Mouse (Mus musculus): ENCODE data around the gene Lime1. TPM values are rescaled to one million over a fixed set of nuclear protein-coding genes. Genes with fewer than 3 reads are reported as not detected.

Lime1 gene
- total RNA-seq, 2 experiments from 2014 or later = 5.8 to 6.2 TPM

DNA sequence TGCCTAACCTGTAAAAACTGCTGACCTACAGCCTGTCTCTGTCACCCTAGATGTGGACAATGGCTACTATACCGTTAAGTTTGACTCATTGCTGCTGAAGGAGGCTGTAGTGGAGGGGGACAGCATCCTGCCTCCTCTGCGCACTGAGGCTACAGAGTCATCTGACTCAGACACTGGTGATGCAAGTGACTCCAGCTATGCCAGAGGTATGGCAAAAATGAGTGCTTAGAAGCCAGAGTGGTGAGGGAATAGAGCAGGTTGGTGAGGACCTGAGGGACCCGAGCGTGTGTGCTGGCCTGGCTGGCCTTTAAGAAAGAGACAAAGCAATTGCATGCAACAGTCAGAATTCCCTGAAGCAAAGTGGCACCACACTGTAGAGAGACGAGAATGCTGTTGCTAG is 1.2 kb upstream of the Lime1 start:
- Histone ChIP-seq H3K27ac (no peak overlapping the region), H3K4me3 (no peak overlapping the region)
- intact Hi-C loops (cut with DNase I) = no loop called here
- no peak for DNase-seq
- TF ChIP-seq CTCF (IDR thresholded peaks at IDR 0.05) = no peak

DNA sequence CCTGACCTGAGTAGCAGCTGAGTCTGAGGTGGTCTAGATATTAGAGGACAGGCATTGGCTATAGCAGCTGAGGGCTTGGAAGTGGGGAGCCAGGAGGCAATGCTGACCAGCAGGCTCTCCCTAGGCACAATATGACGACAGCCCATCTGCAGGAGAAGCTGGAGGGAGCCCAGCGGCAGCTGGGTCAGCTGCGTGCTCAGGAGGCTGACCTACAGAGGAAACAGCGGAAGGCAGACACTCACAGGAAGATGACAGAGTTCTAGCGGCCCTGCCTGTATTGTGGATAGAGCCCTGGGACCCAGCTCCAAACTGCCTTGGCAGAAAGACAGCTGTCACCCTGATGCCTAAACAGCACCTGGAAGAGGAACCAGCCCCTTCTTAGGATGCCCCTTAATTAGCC is 373 bp downstream of the Lime1 start:
- DNase-seq = no peak
- intact Hi-C loops (cut with DNase I) = no loop called here
- TF ChIP-seq CTCF (IDR thresholded peaks at IDR 0.05) = no peak
- no peak overlapping the region for H3K27ac ChIP-seq
- H3K4me3 ChIP-seq = no peak overlapping the region

DNA sequence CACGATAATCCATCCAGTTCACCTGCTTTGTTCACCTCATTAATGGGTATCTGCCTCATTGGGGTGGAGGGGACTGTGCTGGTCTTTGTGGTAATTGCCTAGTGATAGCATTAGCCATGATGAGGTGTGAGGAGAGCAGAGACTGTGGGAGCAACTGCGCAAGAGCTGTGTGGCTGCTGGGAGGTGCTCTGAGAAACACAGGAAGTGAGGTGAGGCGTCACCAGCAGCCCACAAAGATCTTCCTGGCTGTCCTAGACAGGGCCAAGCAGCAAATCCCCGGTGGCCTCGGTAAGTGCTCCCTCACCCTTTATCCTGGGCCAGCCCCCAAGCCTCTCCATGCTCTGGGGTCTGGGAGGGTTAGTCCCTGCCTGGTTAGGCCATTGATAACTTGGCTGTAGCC is 1.2 kb downstream of the Lime1 start:
- intact Hi-C loops (cut with DNase I) = no loop called here
- H3K4me3 ChIP-seq = no peak overlapping the region
- no peak for TF ChIP-seq CTCF (IDR thresholded peaks at IDR 0.05)
- DNase-seq = no peak
- H3K27ac ChIP-seq = no peak overlapping the region

DNA sequence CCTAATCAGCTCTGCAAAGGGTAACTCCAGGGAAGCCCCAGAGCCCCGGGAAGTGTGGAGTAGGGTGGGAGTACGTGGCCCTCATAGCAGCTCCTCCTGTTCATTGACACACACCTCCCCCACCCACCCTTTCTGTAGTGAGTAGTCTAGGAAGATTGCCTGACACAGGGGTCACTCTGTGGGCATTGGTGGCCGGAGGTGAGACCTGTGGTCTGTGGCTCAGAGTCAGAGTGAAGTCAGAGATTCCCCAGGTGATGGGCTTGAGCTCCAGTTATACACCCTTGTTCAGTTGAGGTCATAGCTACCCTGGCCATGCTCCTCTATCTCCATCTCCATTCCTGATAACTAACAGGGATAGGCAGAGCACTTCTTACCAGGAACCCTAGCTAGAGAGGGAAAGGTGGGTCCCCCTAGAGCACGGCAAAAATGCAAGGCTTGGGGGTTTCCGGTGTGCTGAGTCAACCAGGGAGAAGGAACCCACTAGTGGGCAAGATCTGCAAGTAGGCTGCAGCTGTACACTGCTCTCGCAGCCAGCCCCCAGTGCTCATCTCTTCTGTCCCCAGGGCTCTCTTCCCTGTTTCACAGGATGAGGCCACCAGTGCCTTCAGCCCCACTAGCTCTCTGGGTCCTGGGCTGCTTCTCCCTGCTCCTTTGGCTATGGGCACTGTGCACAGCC is 1.9 kb downstream of the Lime1 start:
- no peak for TF ChIP-seq CTCF (IDR thresholded peaks at IDR 0.05)
- Histone ChIP-seq H3K4me3 (no peak overlapping the region), H3K27ac (no peak overlapping the region)
- intact Hi-C loops (cut with DNase I) = no loop called here
- no peak for DNase-seq

DNA sequence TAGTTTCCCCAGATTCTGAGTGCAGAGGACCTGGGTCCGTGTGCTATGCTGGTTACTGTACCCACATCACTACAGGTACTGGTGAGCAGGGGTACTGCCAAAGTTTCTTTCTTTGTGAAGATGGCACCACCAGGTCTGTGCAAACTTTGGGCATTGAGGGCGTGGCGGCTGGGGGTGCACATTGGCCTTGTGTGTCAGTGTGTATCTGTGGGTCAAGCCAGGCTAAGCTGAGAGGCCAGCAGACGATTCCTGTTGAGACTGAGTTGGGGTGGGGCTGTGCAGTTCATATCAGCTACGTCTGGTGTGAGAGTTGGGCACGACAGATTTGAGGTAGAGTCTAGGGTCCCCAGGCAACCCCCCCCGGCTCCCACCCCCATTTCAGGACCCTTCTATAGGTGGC is 4.6 kb downstream of the Lime1 start:
- Histone ChIP-seq H3K27ac (no peak overlapping the region), H3K4me3 (no peak overlapping the region)
- no peak for DNase-seq
- intact Hi-C loops (cut with DNase I) = no loop called here
- no peak for TF ChIP-seq CTCF (IDR thresholded peaks at IDR 0.05)

DNA sequence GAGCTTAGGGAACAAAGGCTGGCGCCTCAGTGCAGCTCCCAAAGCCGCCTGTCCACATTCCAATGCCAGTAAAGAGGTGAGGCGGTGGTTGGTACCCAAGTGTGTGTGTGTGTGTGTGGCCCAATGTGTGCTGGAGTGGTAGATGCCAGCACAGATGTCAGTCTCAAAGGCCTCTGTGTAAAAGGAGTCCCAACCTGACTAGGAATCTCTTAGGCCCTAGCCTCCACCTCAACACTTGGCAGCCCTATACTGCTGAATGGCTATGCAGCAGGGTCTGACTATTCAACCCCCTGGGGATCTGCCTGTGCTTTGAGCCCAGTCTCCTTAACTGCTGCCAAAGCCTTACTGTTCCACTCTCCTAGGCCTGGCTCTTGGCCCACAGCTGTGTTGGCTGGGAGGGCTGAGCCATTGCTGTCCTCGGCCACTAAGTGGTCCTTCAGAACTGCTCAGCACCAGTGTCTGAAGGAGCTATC is 5.1 kb downstream of the Lime1 start:
- Histone ChIP-seq H3K27ac (peak overlapping the region; percentile 46), H3K4me3 (no peak overlapping the region)
- intact Hi-C loops (cut with DNase I) = no loop called here
- DNase-seq = peak; percentile 87
- TF ChIP-seq CTCF (IDR thresholded peaks at IDR 0.05) = no peak

DNA sequence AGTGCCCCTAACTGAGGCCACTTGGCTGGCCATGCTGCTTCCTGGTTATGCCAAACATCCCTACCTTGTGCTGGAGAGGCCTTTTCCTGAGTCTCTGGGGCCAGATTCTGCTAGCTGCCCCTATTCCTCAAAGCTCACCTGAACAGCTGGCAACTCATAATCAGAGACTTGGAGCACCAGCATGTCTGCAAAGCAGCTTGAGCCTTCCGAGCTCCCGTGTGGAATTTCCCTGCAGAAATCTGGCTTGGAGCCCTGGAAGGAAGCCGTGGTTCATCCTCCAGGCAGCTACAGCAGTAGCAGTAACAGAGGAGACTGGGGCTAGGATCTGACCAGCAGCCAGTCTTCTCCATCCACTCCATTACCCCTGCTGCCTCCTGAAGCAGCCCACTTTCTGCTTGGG is 6.0 kb downstream of the Lime1 start:
- peak overlapping the region; percentile 46 for H3K27ac ChIP-seq
- intact Hi-C loops (cut with DNase I) = no loop called here
- peak; percentile 84 for DNase-seq
- H3K4me3 ChIP-seq = no peak overlapping the region
- TF ChIP-seq CTCF (IDR thresholded peaks at IDR 0.05) = no peak

DNA sequence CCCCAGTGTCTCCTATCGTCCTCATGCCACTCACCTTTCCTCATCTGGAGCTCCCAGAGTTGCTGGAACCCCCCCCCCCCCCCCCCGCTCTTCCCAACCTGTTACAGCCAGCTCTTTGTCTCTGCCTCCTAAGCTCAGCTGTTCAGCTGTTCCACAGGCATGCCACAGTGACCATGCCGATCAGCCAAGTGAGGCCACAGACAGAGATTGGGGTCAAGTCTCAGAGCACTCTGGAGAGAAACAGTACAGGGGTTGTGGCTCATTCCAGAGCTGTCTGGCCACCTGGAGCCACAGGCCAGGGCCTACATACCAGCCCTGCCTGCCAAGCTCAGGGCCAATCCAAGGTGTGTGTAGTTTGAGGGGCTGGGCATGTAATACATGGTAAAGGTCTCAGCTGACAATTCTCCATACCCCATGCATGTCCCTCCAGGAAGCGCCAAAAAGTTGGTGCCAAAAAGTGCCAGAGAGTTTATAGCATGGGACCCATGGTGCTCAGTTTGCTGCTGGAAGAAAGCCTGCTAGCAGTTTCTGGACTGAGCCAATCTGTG is 6.9 kb downstream of the Lime1 start:
- TF ChIP-seq CTCF (IDR thresholded peaks at IDR 0.05) = no peak
- H3K4me3 ChIP-seq = no peak overlapping the region
- intact Hi-C loops (cut with DNase I) = no loop called here

DNA sequence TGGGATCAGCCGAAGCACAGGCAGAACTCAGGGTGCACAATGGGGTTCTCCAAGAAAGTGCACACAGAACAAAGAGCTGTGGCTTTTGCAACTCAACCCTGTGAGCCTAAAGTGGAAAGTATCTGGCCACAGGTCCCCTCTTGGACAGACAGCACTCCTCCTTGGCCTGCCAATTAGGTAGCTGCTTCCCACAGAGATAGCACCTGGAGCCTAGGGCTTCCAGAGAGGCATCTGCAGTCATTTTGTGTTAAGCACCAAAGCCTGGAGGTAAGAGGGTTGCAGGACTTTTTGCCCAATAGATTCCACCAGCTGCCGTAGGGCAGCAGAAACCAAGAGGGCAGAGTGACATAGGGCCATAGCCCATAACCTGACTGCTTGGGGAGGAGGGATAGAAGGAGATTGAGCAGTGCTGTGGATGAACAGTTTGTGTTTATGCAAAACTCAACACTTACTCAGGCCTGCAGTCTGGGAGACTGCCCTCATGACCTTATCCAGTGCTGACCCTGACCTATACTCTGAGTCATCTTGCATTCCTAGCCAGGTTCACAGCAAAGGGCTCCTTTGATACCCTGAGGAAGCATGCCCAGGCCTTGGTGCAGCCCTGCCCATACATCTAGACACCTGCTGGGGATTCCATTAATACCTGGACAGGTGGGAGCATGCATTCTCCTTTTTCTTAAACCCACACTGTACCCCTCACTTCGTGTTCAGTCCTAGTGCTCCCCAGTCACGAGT is 10.4 kb downstream of the Lime1 start:
- intact Hi-C loops (cut with DNase I) = loop anchor here (5.0 kb wide), 2 partner anchors 67 to 187 kb away; partner anchors contain the start of gene Zbtb46
- no peak for DNase-seq
- Histone ChIP-seq H3K27ac (peak overlapping the region; percentile 76), H3K4me3 (no peak overlapping the region)
- no peak for TF ChIP-seq CTCF (IDR thresholded peaks at IDR 0.05)

More for the DNA sequence above, 6.9 kb downstream of the Lime1 start:
- H3K27ac ChIP-seq = peak overlapping the region; percentile 46
- DNase-seq = no peak

DNA sequence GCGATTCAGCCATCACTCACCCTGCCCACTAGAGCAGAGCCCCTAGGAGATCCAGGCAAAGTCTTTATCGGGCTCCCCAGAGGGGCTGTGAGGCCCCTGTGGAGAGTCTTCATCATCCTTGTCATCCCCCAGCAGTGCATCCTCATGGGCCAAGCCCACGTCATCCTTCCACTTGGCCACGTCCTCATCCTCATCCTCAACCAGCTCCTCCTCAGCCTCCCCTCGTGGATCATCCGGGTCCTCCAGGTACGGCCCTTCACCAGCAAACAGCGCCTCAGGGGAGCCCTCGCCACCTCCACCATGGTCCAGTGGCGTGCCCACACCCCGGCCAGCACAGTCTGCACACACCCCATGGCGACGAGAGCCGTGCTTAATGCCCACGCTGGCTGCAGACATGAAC is 11.1 kb downstream of the Lime1 start:
- Histone ChIP-seq H3K27ac (peak overlapping the region; percentile 76), H3K4me3 (no peak overlapping the region)
- TF ChIP-seq CTCF (IDR thresholded peaks at IDR 0.05) = no peak
- intact Hi-C loops (cut with DNase I) = loop anchor here (5.0 kb wide), 2 partner anchors 66 to 186 kb away; partner anchors contain the start of gene Zbtb46
- DNase-seq = peak; percentile 42

DNA sequence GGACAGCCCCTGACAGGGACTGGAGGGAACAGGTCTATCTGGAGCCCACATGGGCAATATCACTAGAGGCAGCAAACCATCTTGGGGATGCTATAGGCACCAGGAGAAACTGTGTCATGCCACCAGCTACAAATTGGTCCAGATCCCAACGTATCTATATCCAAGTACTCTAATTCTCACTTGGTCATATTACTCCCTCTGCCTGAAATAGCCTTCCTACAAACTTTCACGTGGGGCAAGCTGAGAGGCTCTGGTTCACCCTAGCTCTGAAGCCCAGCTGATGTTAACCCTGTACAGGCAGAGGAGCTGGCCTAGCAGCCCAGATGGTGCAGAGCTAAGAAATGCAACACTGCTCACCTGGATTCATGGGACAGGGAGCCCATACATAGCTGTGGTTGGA is 11.7 kb downstream of the Lime1 start:
- intact Hi-C loops (cut with DNase I) = loop anchor here (5.0 kb wide), 2 partner anchors 66 to 186 kb away; partner anchors contain the start of gene Zbtb46
- no peak for TF ChIP-seq CTCF (IDR thresholded peaks at IDR 0.05)
- peak; percentile 59 for DNase-seq
- H3K4me3 ChIP-seq = peak overlapping the region; percentile 61
- peak overlapping the region; percentile 81 for H3K27ac ChIP-seq

DNA sequence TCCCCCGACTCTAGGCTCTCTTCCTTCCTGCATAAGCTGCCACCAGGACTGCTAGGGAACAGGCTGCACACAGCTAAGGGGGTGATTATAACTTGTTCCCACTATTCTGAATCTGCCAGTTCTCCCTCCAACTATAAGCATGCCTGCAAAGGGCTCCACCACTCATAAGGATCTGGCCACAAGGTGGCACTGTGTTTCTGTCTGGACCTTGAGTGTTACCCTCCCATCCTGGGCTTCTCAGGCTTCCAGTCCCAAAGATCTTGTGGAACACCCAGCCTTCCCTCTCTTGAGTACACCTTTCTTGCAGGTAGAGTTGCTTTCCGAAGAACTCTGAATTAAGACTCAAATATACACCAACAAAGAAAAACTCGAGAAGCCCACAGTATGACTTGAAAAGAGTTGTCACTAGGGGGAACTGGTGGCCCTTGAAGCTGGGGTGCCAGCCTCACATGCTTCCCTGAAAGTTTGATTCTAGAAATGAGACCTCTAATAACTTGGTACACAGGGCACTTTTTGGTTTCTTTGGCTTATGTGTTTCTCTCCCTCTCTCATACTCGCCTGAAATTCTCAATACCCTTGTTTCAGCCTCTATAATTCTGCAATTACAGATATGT is 12.8 kb downstream of the Lime1 start:
- intact Hi-C loops (cut with DNase I) = loop anchor here (2.0 to 5.0 kb wide), 4 partner anchors 65 to 202 kb away; partner anchors contain the start of gene Zbtb46
- peak; percentile 92 for TF ChIP-seq CTCF (IDR thresholded peaks at IDR 0.05)
- Histone ChIP-seq H3K27ac (peak overlapping the region; percentile 81), H3K4me3 (peak overlapping the region; percentile 61)
- DNase-seq = peak; percentile 89
